10 mouse cellular contexts compared by ENCODE assay signal in genomic region chr4:125915166-125915565, GRCm38 (mm10).
DNase-seq lines count a peak whose midpoint lies in the region; ATAC-seq and TF ChIP-seq lines count a peak whose summit lies in the region.
"Had no signal": no experiment of that assay in that cellular context is flagged by ENCODE, and none has a peak within 500 bp of the region (broad histone marks: within the 10 kb centered on the region; RNA-seq: fewer than 3 reads in every experiment).

No protein-coding gene starts in this region.

- no peaks in the 10 kb centered on the region for H3K27me3 ChIP-seq in kidney, adult 2 months (replicated peaks; ENCODE audit: control insufficient read depth, insufficient read depth, low read length)
- H3K27me3 ChIP-seq in embryonic facial prominence, embryonic 11.5 days (ENCODE audit: control insufficient read depth, insufficient read depth, low read length), result peaks cover 7% of the 10 kb centered on the region; the same call in 1 of the 2 replicates

- TF ChIP-seq CTCF in kidney, adult 2 months (conservative IDR thresholded peaks at IDR 0.05; ENCODE audit: insufficient read depth, insufficient read length, low read depth, low read length), result 0 out of 2 replicates have a peak, but pooled peaks have one; percentile 22

- WGBS in kidney, adult 2 months, result 43% methylated on average over 8 of the region's 8 CpGs
- WGBS in embryonic facial prominence, embryonic 11.5 days, result 35% methylated on average over 8 of the region's 8 CpGs

- H3K4me2 ChIP-seq in embryonic facial prominence, embryonic 11.5 days (ENCODE audit: low read depth, low read length), result no peak overlapping the region
- H3K4me2 ChIP-seq: embryonic facial prominence, embryonic 13.5 days; midbrain, embryonic 12.5 days had no signal

- no peak for ATAC-seq in embryonic facial prominence, embryonic 11.5 days (replicated peaks; ENCODE audit: insufficient number of reproducible peaks, low FRiP score, low TSS enrichment, low read depth)

- no peaks in the 10 kb centered on the region for H3K9me3 ChIP-seq in embryonic facial prominence, embryonic 11.5 days (replicated peaks; ENCODE audit: control insufficient read depth, low read length)
- H3K9me3 ChIP-seq: embryonic facial prominence, embryonic 13.5 days; midbrain, embryonic 12.5 days had no signal

- H3K27ac ChIP-seq in kidney, adult 2 months (ENCODE audit: insufficient read depth, low read depth, low read length), result no peak overlapping the region
- H3K27ac ChIP-seq in embryonic facial prominence, embryonic 11.5 days (replicated peaks; ENCODE audit: low read depth, low read length), result no peak overlapping the region
- H3K27ac ChIP-seq: embryonic facial prominence, embryonic 13.5 days; midbrain, embryonic 12.5 days had no signal

- no peaks in the 10 kb centered on the region for H3K4me1 ChIP-seq in kidney, adult 2 months (ENCODE audit: control insufficient read depth, insufficient read depth, low read length)
- H3K4me1 ChIP-seq in embryonic facial prominence, embryonic 11.5 days (ENCODE audit: control insufficient read depth, insufficient read depth, low read length), result no peaks in the 10 kb centered on the region

- no peak overlapping the region for H3K9ac ChIP-seq in embryonic facial prominence, embryonic 11.5 days (replicated peaks; ENCODE audit: low read length)
- H3K9ac ChIP-seq: embryonic facial prominence, embryonic 13.5 days; midbrain, embryonic 12.5 days had no signal

- H3K36me3 ChIP-seq in kidney, adult 2 months (ENCODE audit: control insufficient read depth, insufficient read depth, low read length), result no peaks in the 10 kb centered on the region
- H3K36me3 ChIP-seq in embryonic facial prominence, embryonic 11.5 days (replicated peaks; ENCODE audit: control insufficient read depth, insufficient read depth, low read depth, low read length), result no peaks in the 10 kb centered on the region
- H3K36me3 ChIP-seq: embryonic facial prominence, embryonic 13.5 days; midbrain, embryonic 12.5 days had no signal

- TF ChIP-seq POLR2A in kidney, adult 2 months (IDR thresholded peaks at IDR 0.05; ENCODE audit: low read depth, low read length), result no peak

- H3K4me3 ChIP-seq in kidney, adult 2 months (ENCODE audit: insufficient read depth, low read depth, low read length), result no peak overlapping the region
- no peak overlapping the region for H3K4me3 ChIP-seq in embryonic facial prominence, embryonic 11.5 days (ENCODE audit: low read depth, low read length)
- H3K4me3 ChIP-seq: embryonic facial prominence, embryonic 13.5 days; midbrain, embryonic 12.5 days had no signal

- no peak for DNase-seq in kidney, adult 2 months
- no peak for DNase-seq in kidney, postnatal 14 days
- peak; percentile 35 for DNase-seq in thymus, postnatal 4 days
- DNase-seq in thymus, postnatal 0 days (ENCODE audit: low spot score), result no peak
- peak; percentile 59 for DNase-seq in embryonic facial prominence, embryonic 11.5 days (ENCODE audit: low spot score)
- DNase-seq in cerebellum, postnatal 36 days, result no peak
- no peak for DNase-seq in urinary bladder, postnatal 10 days (ENCODE audit: low spot score)
- DNase-seq: heart, postnatal 36 days had no signal

Comparison
In these comparisons a context has a peak if more than half of its experiments do, and no peak if none do; other contexts are left out.
1. DNase-seq: peak in thymus, postnatal 4 days (single experiment) and embryonic facial prominence, embryonic 11.5 days (single experiment); none in kidney, adult 2 months (single experiment), kidney, postnatal 14 days (single experiment), thymus, postnatal 0 days (single experiment), cerebellum, postnatal 36 days (0 of 2) and urinary bladder, postnatal 10 days (single experiment).